Mouse (Mus musculus): ENCODE data around the gene Arl4d. TPM values are rescaled to one million over a fixed set of nuclear protein-coding genes. Genes with fewer than 3 reads are reported as not detected.
A peak's percentile ranks its signal among the peaks of the same experiment; 100 is the strongest.
"Not testable (repeated sequence)": the region's sequence is repeated elsewhere in the genome, so short reads cannot be mapped to it uniquely, and the experiment has no call there.

The Arl4d gene
- polyA plus RNA-seq, 1 experiment from 2014 or later = 8.7 TPM

GRCm38 (mm10) chr11:101628733-101629417, 36.5 kb upstream of the Arl4d start:
- peaks cover 21% of the 10 kb centered on the region for H3K36me3 ChIP-seq
- H3K27ac ChIP-seq (replicated peaks); H3K4me1 ChIP-seq; ATAC-seq (ENCODE audit: extremely low read depth, insufficient number of reproducible peaks, low FRiP score, low TSS enrichment); H3K9me3 ChIP-seq; H3K27me3 ChIP-seq (replicated peaks): not testable (repeated sequence)
- peak overlapping the region; percentile 69 for H3K4me3 ChIP-seq
- 73% methylated on average over 4 of the region's 5 CpGs for WGBS
- H3K9ac ChIP-seq = peak overlapping the region; percentile 91
- H3K4me2 ChIP-seq = peak overlapping the region; percentile 80

- H3K36me3 ChIP-seq = peaks cover 39% of the 10 kb centered on the region
- no peak overlapping the region for H3K9ac ChIP-seq
- no peaks in the 10 kb centered on the region for H3K27me3 ChIP-seq (replicated peaks)
- no peak for ATAC-seq (ENCODE audit: extremely low read depth, insufficient number of reproducible peaks, low FRiP score, low TSS enrichment)
- H3K4me3 ChIP-seq = no peak overlapping the region
- 73% methylated on average over 10 of the region's 10 CpGs for WGBS
- no peak overlapping the region for H3K27ac ChIP-seq (replicated peaks)
- no peak overlapping the region for H3K4me2 ChIP-seq
- peaks cover 3% of the 10 kb centered on the region; the same call in 1 of the 2 replicates for H3K4me1 ChIP-seq
- no peaks in the 10 kb centered on the region for H3K9me3 ChIP-seq
These were observed 29.7 kb upstream of the Arl4d start for GRCm38 (mm10) chr11:101635660-101636059.

- Histone ChIP-seq H3K9ac (no peak overlapping the region), H3K27ac (replicated peaks) (no peak overlapping the region), H3K27me3 (replicated peaks) (no peaks in the 10 kb centered on the region), H3K9me3 (no peaks in the 10 kb centered on the region), H3K36me3 (peaks cover 17% of the 10 kb centered on the region), H3K4me1 (peaks cover 14% of the 10 kb centered on the region), H3K4me2 (no peak overlapping the region), H3K4me3 (no peak overlapping the region)
- WGBS = 85% methylated on average over 4 of the region's 4 CpGs
- no peak for ATAC-seq (ENCODE audit: extremely low read depth, insufficient number of reproducible peaks, low FRiP score, low TSS enrichment)
These were observed 25.6 kb upstream of the Arl4d start for GRCm38 (mm10) chr11:101639761-101640160.

GRCm38 (mm10) chr11:101640857-101641709, 24.3 kb upstream of the Arl4d start:
- not testable (repeated sequence) for H3K9me3 ChIP-seq; H3K36me3 ChIP-seq; H3K27me3 ChIP-seq (replicated peaks)
- peak overlapping the region; percentile 49 for H3K4me3 ChIP-seq
- peaks cover 14% of the 10 kb centered on the region for H3K4me1 ChIP-seq
- peak overlapping the region; percentile 67 for H3K4me2 ChIP-seq
- peak overlapping the region; percentile 78 for H3K27ac ChIP-seq (replicated peaks)
- peak; percentile 64 for ATAC-seq (ENCODE audit: extremely low read depth, insufficient number of reproducible peaks, low FRiP score, low TSS enrichment)
- H3K9ac ChIP-seq = peak overlapping the region; percentile 78
- WGBS = 5% methylated on average over 53 of the region's 53 CpGs

- WGBS = 4% methylated on average over 15 of the region's 26 CpGs
- H3K4me3 ChIP-seq = not testable (repeated sequence)
- peak overlapping the region; percentile 78 for H3K9ac ChIP-seq
These were observed 23.4 kb upstream of the Arl4d start for GRCm38 (mm10) chr11:101641710-101642642.

GRCm38 (mm10) chr11:101642931-101643330, 22.4 kb upstream of the Arl4d start:
- H3K4me2 ChIP-seq = no peak overlapping the region
- H3K4me3 ChIP-seq = no peak overlapping the region
- H3K9me3 ChIP-seq = no peaks in the 10 kb centered on the region
- no peak for ATAC-seq (ENCODE audit: extremely low read depth, insufficient number of reproducible peaks, low FRiP score, low TSS enrichment)
- no peak overlapping the region for H3K27ac ChIP-seq (replicated peaks)
- 52% methylated on average over 5 of the region's 5 CpGs for WGBS
- no peaks in the 10 kb centered on the region for H3K36me3 ChIP-seq
- H3K9ac ChIP-seq = no peak overlapping the region
- no peaks in the 10 kb centered on the region for H3K27me3 ChIP-seq (replicated peaks)
- peaks cover 18% of the 10 kb centered on the region for H3K4me1 ChIP-seq

More at GRCm38 (mm10) chr11:101641710-101642642, 23.4 kb upstream of the Arl4d start:
- Histone ChIP-seq H3K4me1 (peaks cover 18% of the 10 kb centered on the region), H3K4me2 (peak overlapping the region; percentile 67), H3K27ac (replicated peaks) (peak overlapping the region; percentile 78)
- peak; percentile 60 for ATAC-seq (ENCODE audit: extremely low read depth, insufficient number of reproducible peaks, low FRiP score, low TSS enrichment)
- not testable (repeated sequence) for H3K9me3 ChIP-seq; H3K36me3 ChIP-seq; H3K27me3 ChIP-seq (replicated peaks)

- Histone ChIP-seq H3K4me1 (peaks cover 18% of the 10 kb centered on the region), H3K4me3 (no peak overlapping the region), H3K27me3 (replicated peaks) (no peaks in the 10 kb centered on the region), H3K36me3 (no peaks in the 10 kb centered on the region), H3K9me3 (no peaks in the 10 kb centered on the region), H3K27ac (replicated peaks) (0 out of 2 replicates have a peak overlapping the region, but pooled peaks have one; percentile 53), H3K9ac (no peak overlapping the region), H3K4me2 (peak overlapping the region; percentile 25; the same call in 1 of the 2 replicates)
- WGBS = 56% methylated on average over 3 of the region's 3 CpGs
- no peak for ATAC-seq (ENCODE audit: extremely low read depth, insufficient number of reproducible peaks, low FRiP score, low TSS enrichment)
These were observed 20.8 kb upstream of the Arl4d start for GRCm38 (mm10) chr11:101644591-101644990.

GRCm38 (mm10) chr11:101645043-101645410, 20.3 kb upstream of the Arl4d start:
- not testable (repeated sequence) for H3K4me3 ChIP-seq; H3K9me3 ChIP-seq; ATAC-seq (ENCODE audit: extremely low read depth, insufficient number of reproducible peaks, low FRiP score, low TSS enrichment); H3K27me3 ChIP-seq (replicated peaks); H3K36me3 ChIP-seq; H3K9ac ChIP-seq
- Histone ChIP-seq H3K27ac (replicated peaks) (peak overlapping the region; percentile 53), H3K4me1 (peaks cover 18% of the 10 kb centered on the region), H3K4me2 (peak overlapping the region; percentile 25; the same call in 1 of the 2 replicates)
- WGBS = 1% methylated on average over 4 of the region's 4 CpGs

GRCm38 (mm10) chr11:101645411-101646282, 19.7 kb upstream of the Arl4d start:
- peak overlapping the region; percentile 91 for H3K27ac ChIP-seq (replicated peaks)
- peak overlapping the region; percentile 46 for H3K4me3 ChIP-seq
- under 1% methylated on average over 45 of the region's 56 CpGs for WGBS
- peak overlapping the region; percentile 62 for H3K4me2 ChIP-seq
- not testable (repeated sequence) for H3K27me3 ChIP-seq (replicated peaks); H3K36me3 ChIP-seq; H3K9me3 ChIP-seq
- peak overlapping the region; percentile 81 for H3K9ac ChIP-seq
- H3K4me1 ChIP-seq = peaks cover 15% of the 10 kb centered on the region
- peak; percentile 67 for ATAC-seq (ENCODE audit: extremely low read depth, insufficient number of reproducible peaks, low FRiP score, low TSS enrichment)

GRCm38 (mm10) chr11:101646283-101646794, 19.0 kb upstream of the Arl4d start:
- Histone ChIP-seq H3K4me2 (peak overlapping the region; percentile 62), H3K4me3 (peak overlapping the region; percentile 46), H3K27ac (replicated peaks) (peak overlapping the region; percentile 91), H3K9ac (peak overlapping the region; percentile 81), H3K4me1 (peaks cover 12% of the 10 kb centered on the region)
- not testable (repeated sequence) for H3K36me3 ChIP-seq; H3K27me3 ChIP-seq (replicated peaks); H3K9me3 ChIP-seq; ATAC-seq (ENCODE audit: extremely low read depth, insufficient number of reproducible peaks, low FRiP score, low TSS enrichment)
- 9% methylated on average over 16 of the region's 16 CpGs for WGBS

Data from heart, embryonic 13.5 days (tissue).